Mouse (Mus musculus) effector memory CD4-positive, alpha-beta T cell, adult 5 months (primary cell): ENCODE results near the gene Zfp715. TPM values are rescaled to one million over a fixed set of nuclear protein-coding genes. Genes with fewer than 3 reads are reported as not detected.

Experiments used
- polyA plus RNA-seq: library from polyadenylated mRNA; unstranded; fragments of 100-300 nt; shearing (Covaris generic); gene quantifications from one replicate; pipeline ENCODE4 v1.2.1, GENCODE M21; 2017

Gene Zfp715
- polyA plus RNA-seq = 19.0 TPM

DNA sequence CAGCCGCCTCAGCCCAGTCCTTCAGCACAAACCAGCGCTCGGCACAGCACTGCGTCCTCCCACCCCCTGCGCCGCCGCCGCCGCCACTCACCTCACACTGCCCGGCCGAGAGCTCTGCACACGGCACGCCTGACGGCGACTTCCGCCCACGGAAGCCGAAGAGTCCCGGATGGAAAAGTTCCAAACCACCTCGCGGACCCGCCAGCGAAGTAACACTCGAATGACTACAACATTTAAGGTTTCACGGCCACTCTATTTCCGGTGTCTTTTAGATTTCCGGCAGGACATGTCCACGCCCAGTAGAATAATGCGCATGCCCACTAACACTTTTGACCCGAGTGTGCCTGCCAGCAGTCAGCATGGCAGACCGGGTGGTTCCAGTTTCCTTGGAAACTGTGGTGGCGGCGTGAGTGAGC is at the start of gene Zfp715:
TSS of gene Zfp715 (minus strand) at position 282 of the 416 bp plus-strand sequence.

GRCm38 (mm10) chr7:43351154-43351553 is 38.1 kb upstream of the Zfp715 start, which contains the start of gene Siglecf:
TSS of gene Siglecf (plus strand) at chr7:43351341.

Other genes with a start within 250 kb of the Zfp715 start
- not detected for gene Zfp936, start 199.1 kb downstream of the Zfp715 start, polyA plus RNA-seq
- not detected for gene Siglecf, start 38.0 kb upstream of the Zfp715 start, polyA plus RNA-seq
- not detected for gene Siglecg, start 94.9 kb upstream of the Zfp715 start, polyA plus RNA-seq
- gene Lim2, start 114.4 kb upstream of the Zfp715 start, polyA plus RNA-seq = not detected
- 634 TPM for gene Nkg7, start 123.8 kb upstream of the Zfp715 start, polyA plus RNA-seq
- not detected for gene Cldnd2, start 127.5 kb upstream of the Zfp715 start, polyA plus RNA-seq
- 73.5 TPM for gene Etfb, start 130.8 kb upstream of the Zfp715 start, polyA plus RNA-seq
- gene Gm45233, start 130.8 kb upstream of the Zfp715 start, polyA plus RNA-seq = 0.50 TPM
- 3.8 TPM for gene Vsig10l, start 149.9 kb upstream of the Zfp715 start, polyA plus RNA-seq
- not detected for gene Iglon5, start 176.8 kb upstream of the Zfp715 start, polyA plus RNA-seq
- gene 4931406B18Rik, start 192.6 kb upstream of the Zfp715 start, polyA plus RNA-seq = not detected
- not detected for gene Cd33, start 231.1 kb upstream of the Zfp715 start, polyA plus RNA-seq
- 2.3 TPM for gene Zfp658, start 249.0 kb upstream of the Zfp715 start, polyA plus RNA-seq